Mouse (Mus musculus): ENCODE results near the gene Hsp90ab1. TPM values are rescaled to one million over a fixed set of nuclear protein-coding genes. Genes with fewer than 3 reads are reported as not detected.

The Hsp90ab1 gene
- polyA plus RNA-seq, 1 experiment from 2014 or later, result 483 TPM

DNA sequence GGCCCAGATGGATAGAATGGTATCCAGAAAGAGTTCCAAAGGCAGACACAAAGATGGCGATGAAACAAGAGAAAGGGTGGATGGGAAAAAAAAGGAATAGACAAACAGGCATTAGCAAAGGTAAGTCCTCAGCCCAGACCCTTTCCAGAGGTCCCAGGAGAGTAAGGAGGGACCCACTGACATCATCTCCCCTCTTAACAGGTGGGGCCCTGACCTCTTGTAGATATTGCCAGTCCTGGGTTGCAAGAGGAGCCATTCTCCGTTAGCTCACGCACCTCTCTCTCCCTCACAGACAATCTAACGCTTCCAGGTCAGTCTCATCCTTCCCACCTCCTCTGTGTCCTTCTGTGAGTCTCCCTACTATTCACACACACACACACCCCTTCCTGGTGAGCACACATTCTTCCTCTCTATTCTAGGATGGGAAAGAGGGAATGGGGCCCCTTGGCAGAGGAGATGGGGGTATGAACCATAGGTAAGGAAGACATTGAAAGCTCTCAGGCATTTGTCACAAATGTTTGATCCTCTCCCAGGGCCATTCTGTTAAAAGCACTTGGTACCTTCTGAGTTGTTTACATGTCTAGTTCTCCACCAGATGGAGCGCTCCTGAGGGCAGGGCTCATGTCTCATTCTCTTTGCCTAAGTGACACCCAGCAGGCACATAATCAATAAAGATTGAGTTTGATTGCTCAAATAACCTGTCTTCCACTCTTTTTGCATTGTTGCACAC lies 25.4 kb downstream of the Hsp90ab1 start:
- no peak overlapping the region for H3K4me3 ChIP-seq (ENCODE audit: low read depth, low read length)
- H3K9ac ChIP-seq (ENCODE audit: low read depth, low read length), result no peak overlapping the region
- no peaks in the 10 kb centered on the region for H3K9me3 ChIP-seq (ENCODE audit: control insufficient read depth)
- H3K4me1 ChIP-seq (replicated peaks; ENCODE audit: control insufficient read depth, insufficient read depth, low read length), result no peaks in the 10 kb centered on the region
- 81% methylated on average over 5 of the region's 5 CpGs for WGBS
- TF ChIP-seq CTCF (IDR thresholded peaks at IDR 0.05; ENCODE audit: low read depth), result peak; percentile 31; the same call in 1 of the 2 replicates
- peaks cover 3% of the 10 kb centered on the region; the same call in 1 of the 2 replicates for H3K36me3 ChIP-seq (ENCODE audit: control insufficient read depth, insufficient read depth)
- no peak overlapping the region for H3K27ac ChIP-seq (ENCODE audit: low read depth, low read length)
- peaks cover 83% of the 10 kb centered on the region for H3K27me3 ChIP-seq (replicated peaks; ENCODE audit: control insufficient read depth, insufficient read depth, low read length)
- no peak for ATAC-seq
- no peak overlapping the region for H3K4me2 ChIP-seq (replicated peaks; ENCODE audit: low read depth)

- Histone ChIP-seq H3K9me3 (ENCODE audit: control insufficient read depth) (no peaks in the 10 kb centered on the region), H3K27me3 (replicated peaks; ENCODE audit: control insufficient read depth, insufficient read depth, low read length) (peaks cover 84% of the 10 kb centered on the region), H3K36me3 (ENCODE audit: control insufficient read depth, insufficient read depth) (peaks cover 3% of the 10 kb centered on the region; the same call in 1 of the 2 replicates)
Measured at GRCm38 (mm10) chr17:45546941-45547340, 26.1 kb downstream of the Hsp90ab1 start.

GRCm38 (mm10) chr17:45545278-45545961 lies 27.7 kb downstream of the Hsp90ab1 start:
- H3K4me1 ChIP-seq (replicated peaks; ENCODE audit: control insufficient read depth, insufficient read depth, low read length), result no peaks in the 10 kb centered on the region
- H3K27me3 ChIP-seq (replicated peaks; ENCODE audit: control insufficient read depth, insufficient read depth, low read length), result peaks cover 80% of the 10 kb centered on the region
- TF ChIP-seq CTCF (IDR thresholded peaks at IDR 0.05; ENCODE audit: low read depth), result no peak
- peak overlapping the region; percentile 24 for H3K4me3 ChIP-seq (ENCODE audit: low read depth, low read length)
- peak overlapping the region; percentile 35 for H3K4me2 ChIP-seq (replicated peaks; ENCODE audit: low read depth)
- ATAC-seq, result no peak
- no peak overlapping the region for H3K27ac ChIP-seq (ENCODE audit: low read depth, low read length)
- 17% methylated on average over 74 of the region's 74 CpGs for WGBS
- H3K36me3 ChIP-seq (ENCODE audit: control insufficient read depth, insufficient read depth), result peaks cover 3% of the 10 kb centered on the region; the same call in 1 of the 2 replicates
- no peaks in the 10 kb centered on the region for H3K9me3 ChIP-seq (ENCODE audit: control insufficient read depth)
- no peak overlapping the region for H3K9ac ChIP-seq (ENCODE audit: low read depth, low read length)

More at GRCm38 (mm10) chr17:45546941-45547340, 26.1 kb downstream of the Hsp90ab1 start:
- Histone ChIP-seq H3K9ac (ENCODE audit: low read depth, low read length) (no peak overlapping the region), H3K27ac (ENCODE audit: low read depth, low read length) (no peak overlapping the region), H3K4me2 (replicated peaks; ENCODE audit: low read depth) (no peak overlapping the region), H3K4me3 (ENCODE audit: low read depth, low read length) (no peak overlapping the region), H3K4me1 (replicated peaks; ENCODE audit: control insufficient read depth, insufficient read depth, low read length) (no peaks in the 10 kb centered on the region)
- no peak for ATAC-seq
- TF ChIP-seq CTCF (IDR thresholded peaks at IDR 0.05; ENCODE audit: low read depth), result no peak
- WGBS, result 72% methylated on average over 16 of the region's 16 CpGs

DNA sequence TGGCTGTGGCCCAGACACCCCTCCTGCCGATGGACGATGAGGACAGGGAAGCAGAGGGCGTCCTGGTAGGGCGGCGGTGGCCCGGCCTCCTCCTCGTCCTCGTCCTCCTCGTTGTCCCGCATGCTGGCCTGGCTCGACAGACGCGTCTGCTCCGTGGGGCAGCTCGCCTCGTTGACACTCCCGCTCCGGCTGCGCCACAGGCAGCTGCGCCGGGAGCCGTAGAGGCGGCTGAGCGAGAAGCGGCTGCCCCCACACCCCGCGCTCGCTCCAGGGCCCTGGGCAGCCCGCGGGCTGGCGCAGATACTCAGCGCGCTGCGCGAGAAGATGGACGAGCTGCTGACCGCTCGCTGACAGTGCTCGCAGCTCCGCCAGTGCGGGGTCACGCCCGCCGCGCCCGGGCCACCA lies 28.2 kb downstream of the Hsp90ab1 start:
- no peak for ATAC-seq
- H3K4me1 ChIP-seq (replicated peaks; ENCODE audit: control insufficient read depth, insufficient read depth, low read length), result no peaks in the 10 kb centered on the region
- peaks cover 77% of the 10 kb centered on the region for H3K27me3 ChIP-seq (replicated peaks; ENCODE audit: control insufficient read depth, insufficient read depth, low read length)
- no peaks in the 10 kb centered on the region for H3K9me3 ChIP-seq (ENCODE audit: control insufficient read depth)
- TF ChIP-seq CTCF (IDR thresholded peaks at IDR 0.05; ENCODE audit: low read depth), result no peak
- peak overlapping the region; percentile 24 for H3K4me3 ChIP-seq (ENCODE audit: low read depth, low read length)
- peaks cover 3% of the 10 kb centered on the region; the same call in 1 of the 2 replicates for H3K36me3 ChIP-seq (ENCODE audit: control insufficient read depth, insufficient read depth)
- no peak overlapping the region for H3K9ac ChIP-seq (ENCODE audit: low read depth, low read length)
- H3K4me2 ChIP-seq (replicated peaks; ENCODE audit: low read depth), result peak overlapping the region; percentile 35
- H3K27ac ChIP-seq (ENCODE audit: low read depth, low read length), result no peak overlapping the region
- 28% methylated on average over 46 of the region's 46 CpGs for WGBS

DNA sequence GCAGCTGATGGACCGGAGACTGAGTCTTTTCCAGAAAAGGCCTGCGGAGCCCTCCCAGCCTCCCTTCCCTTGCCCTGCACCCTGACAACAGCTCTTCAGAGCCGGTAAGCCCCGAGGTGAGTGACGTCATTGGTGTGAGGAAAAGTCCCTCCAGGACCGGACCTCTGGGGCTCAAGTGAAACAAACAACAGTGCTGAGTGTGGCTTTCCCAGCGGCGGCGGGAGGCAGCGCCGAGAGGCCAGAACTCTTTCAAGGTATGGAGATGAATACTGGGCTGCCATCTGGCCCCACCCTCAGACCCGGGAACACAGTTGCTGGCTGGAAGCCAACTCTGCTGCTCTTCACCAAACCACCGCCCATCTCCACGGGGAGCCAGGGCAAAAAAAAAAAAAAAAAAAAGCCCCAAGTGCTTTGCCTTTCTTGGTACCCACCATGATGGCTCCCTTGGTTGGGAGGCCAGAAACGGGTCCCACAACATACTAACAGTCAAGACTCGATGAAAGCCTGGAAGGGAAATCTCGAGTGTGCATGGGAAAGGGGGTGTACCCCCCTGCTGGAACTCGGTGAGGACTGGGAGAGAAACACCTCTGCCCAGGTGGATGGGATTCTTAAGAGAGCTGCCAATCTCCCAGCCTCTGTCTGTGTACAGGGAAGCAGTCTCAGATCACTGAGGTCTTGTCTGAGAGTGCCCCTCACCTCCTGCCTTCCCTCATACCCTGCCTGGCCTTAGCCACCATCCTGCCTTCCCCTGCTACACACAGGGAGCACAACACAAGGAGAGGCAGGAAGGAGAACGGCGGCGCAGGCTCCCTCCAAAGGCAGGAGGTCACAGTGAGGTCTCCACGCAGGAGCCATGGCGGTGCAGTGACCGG lies 28.8 kb downstream of the Hsp90ab1 start:
- no peak overlapping the region for H3K4me3 ChIP-seq (ENCODE audit: low read depth, low read length)
- 0 out of 2 replicates have a peak overlapping the region, but pooled peaks have one; percentile 35 for H3K4me2 ChIP-seq (replicated peaks; ENCODE audit: low read depth)
- no peak overlapping the region for H3K27ac ChIP-seq (ENCODE audit: low read depth, low read length)
- H3K27me3 ChIP-seq (replicated peaks; ENCODE audit: control insufficient read depth, insufficient read depth, low read length), result peaks cover 74% of the 10 kb centered on the region
- TF ChIP-seq CTCF (IDR thresholded peaks at IDR 0.05; ENCODE audit: low read depth), result no peak
- no peak overlapping the region for H3K9ac ChIP-seq (ENCODE audit: low read depth, low read length)
- peaks cover 3% of the 10 kb centered on the region; the same call in 1 of the 2 replicates for H3K36me3 ChIP-seq (ENCODE audit: control insufficient read depth, insufficient read depth)
- no peaks in the 10 kb centered on the region for H3K4me1 ChIP-seq (replicated peaks; ENCODE audit: control insufficient read depth, insufficient read depth, low read length)
- H3K9me3 ChIP-seq (ENCODE audit: control insufficient read depth), result no peaks in the 10 kb centered on the region
- no peak for ATAC-seq
- 27% methylated on average over 24 of the region's 24 CpGs for WGBS
